Mouse (Mus musculus): ENCODE data around the gene Tas2r115.

- TF ChIP-seq FLI1 (IDR thresholded peaks at IDR 0.05; ENCODE audit: low read length) (no peak), GATA1 (IDR thresholded peaks at IDR 0.05; ENCODE audit: borderline replicate concordance, low read length) (no peak)
Observed at GRCm38 (mm10) chr6:132711828-132712227, 26.0 kb downstream of the Tas2r115 start, which contains the start of gene Tas2r122.

All from megakaryocyte, embryonic 14.5 days (primary cell).